Mouse (Mus musculus) MEL (cell line): ENCODE data around the gene Abca7. TPM values are rescaled to one million over a fixed set of nuclear protein-coding genes. Genes with fewer than 3 reads are reported as not detected.

ENCODE experiments used
- DNase-seq: peaks from one replicate; pipeline ENCODE4 v3.0.0; 2011; ENCODE audit warnings: low read depth, low spot score
- H3K27ac ChIP-seq: 2 replicates; pipeline ENCODE4 v1.5.1; 2012; ENCODE audit warnings: low read depth, mild to moderate bottlenecking, control low read depth, low read length, moderate library complexity; ENCODE audit not compliant: control insufficient read depth
- H3K27me3 ChIP-seq, 2 experiments: fragments of 150-350 bp in 1 of 2; sonication (generic) in 1 of 2; 2 replicates each; pipeline ENCODE4 v1.6.1; 2012; ENCODE audit warnings: low read length in 2 of 2, mild to moderate bottlenecking in 2 of 2, improper control_type of control experiment in 1 of 2, moderate library complexity in 1 of 2; ENCODE audit not compliant: insufficient read depth in 2 of 2, control insufficient read depth in 1 of 2
- H3K36me3 ChIP-seq, 2 experiments: 2 replicates each; pipeline ENCODE4 v1.6.1; 2012 to 2014; ENCODE audit warnings: low read length in 2 of 2, improper control_type of control experiment in 1 of 2, inconsistent platforms in 1 of 2, mild to moderate bottlenecking in 1 of 2; ENCODE audit not compliant: insufficient read depth in 2 of 2, control insufficient read depth in 1 of 2
- H3K4me1 ChIP-seq, 2 experiments: fragments of 150-350 bp in 1 of 2; sonication (generic) in 1 of 2; 2 replicates each; pipeline ENCODE4 v1.6.1; 2012; ENCODE audit warnings: low read length in 2 of 2, improper control_type of control experiment in 1 of 2, mild to moderate bottlenecking in 1 of 2; ENCODE audit not compliant: insufficient read depth in 2 of 2, control insufficient read depth in 1 of 2
- H3K4me3 ChIP-seq, 2 experiments: fragments of 150-350 bp in 1 of 2; sonication (generic) in 1 of 2; 2 replicates each; pipeline ENCODE4 v1.5.1; 2012; ENCODE audit warnings: low read depth in 2 of 2, low read length in 2 of 2, mild to moderate bottlenecking in 2 of 2, moderate library complexity in 2 of 2, control low read depth in 1 of 2, improper control_type of control experiment in 1 of 2; ENCODE audit not compliant: control insufficient read depth in 1 of 2, insufficient read depth in 1 of 2
- H3K79me2 ChIP-seq: 2 replicates; pipeline ENCODE4 v1.6.1; 2012; ENCODE audit warnings: mild to moderate bottlenecking, low read length, moderate library complexity; ENCODE audit not compliant: control insufficient read depth, poor library complexity, insufficient read depth
- H3K9ac ChIP-seq: 2 replicates; pipeline ENCODE4 v1.6.1; 2012; ENCODE audit warnings: low read depth, mild to moderate bottlenecking, control low read depth, low read length, moderate library complexity; ENCODE audit not compliant: control insufficient read depth, poor library complexity, severe bottlenecking
- H3K9me3 ChIP-seq: fragments of 150-350 bp; sonication (generic); replicated peaks from 2 replicates; pipeline ENCODE4 v1.6.1; 2012; ENCODE audit warnings: mild to moderate bottlenecking, low read length, improper control_type of control experiment, moderate library complexity; ENCODE audit not compliant: insufficient read depth
- BHLHE40 ChIP-seq: IDR thresholded peaks from 2 replicates; pipeline ENCODE4 v1.6.1; 2012; ENCODE audit warnings: low read depth, mild to moderate bottlenecking, inconsistent platforms, low read length, improper control_type of control experiment, borderline replicate concordance
- CHD1 ChIP-seq: IDR thresholded peaks from 2 replicates; pipeline ENCODE4 v1.6.1; 2012; ENCODE audit warnings: low read depth, mild to moderate bottlenecking, inconsistent platforms, low read length, improper control_type of control experiment
- E2F4 ChIP-seq: IDR thresholded peaks from 2 replicates; pipeline ENCODE4 v1.6.1; 2011; ENCODE audit warnings: low read depth, low read length, improper control_type of control experiment, borderline replicate concordance
- ELF1 ChIP-seq: IDR thresholded peaks from 2 replicates; pipeline ENCODE4 v1.6.1; 2014; ENCODE audit warnings: low read depth, mild to moderate bottlenecking, inconsistent platforms, low read length, improper control_type of control experiment, moderate library complexity
- EP300 ChIP-seq, 2 experiments: IDR thresholded peaks; 2 replicates each; pipeline ENCODE4 v1.6.1; 2011; ENCODE audit warnings: improper control_type of control experiment in 2 of 2, low read length in 2 of 2, low read depth in 1 of 2, mild to moderate bottlenecking in 1 of 2
- ETS1 ChIP-seq: IDR thresholded peaks from 2 replicates; pipeline ENCODE4 v1.6.1; 2012; ENCODE audit warnings: low read depth, mild to moderate bottlenecking, inconsistent platforms, low read length, improper control_type of control experiment, moderate library complexity
- GABPA ChIP-seq: IDR thresholded peaks from 2 replicates; pipeline ENCODE4 v1.6.1; 2012; ENCODE audit warnings: low read depth, mild to moderate bottlenecking, inconsistent platforms, low read length, improper control_type of control experiment, moderate library complexity
- GATA1 ChIP-seq: IDR thresholded peaks from 2 replicates; pipeline ENCODE4 v1.6.1; 2011; ENCODE audit warnings: low read depth, low read length, improper control_type of control experiment
- HCFC1 ChIP-seq: IDR thresholded peaks from 2 replicates; pipeline ENCODE4 v1.6.1; 2012; ENCODE audit warnings: low read depth, mild to moderate bottlenecking, inconsistent platforms, low read length, improper control_type of control experiment, moderate library complexity
- MAFK ChIP-seq: IDR thresholded peaks from 2 replicates; pipeline ENCODE4 v1.6.1; 2011; ENCODE audit warnings: low read depth, mild to moderate bottlenecking, low read length, improper control_type of control experiment, borderline replicate concordance
- MXI1 ChIP-seq: IDR thresholded peaks from 2 replicates; pipeline ENCODE4 v1.6.1; 2011; ENCODE audit warnings: mild to moderate bottlenecking, low read depth, low read length, improper control_type of control experiment
- MYB ChIP-seq: IDR thresholded peaks from 2 replicates; pipeline ENCODE4 v1.6.1; 2011; ENCODE audit warnings: mild to moderate bottlenecking, low read depth, low read length, improper control_type of control experiment
- MYC ChIP-seq: IDR thresholded peaks from 2 replicates; pipeline ENCODE4 v1.6.1; 2011; ENCODE audit warnings: low read depth, mild to moderate bottlenecking, low read length, improper control_type of control experiment, moderate library complexity
- POLR2AphosphoS5 ChIP-seq: IDR thresholded peaks from 2 replicates; pipeline ENCODE4 v1.6.1; 2012; ENCODE audit warnings: low read depth, borderline replicate concordance, mild to moderate bottlenecking, inconsistent platforms, low read length, moderate library complexity, mixed read lengths
- RAD21 ChIP-seq: IDR thresholded peaks from 2 replicates; pipeline ENCODE4 v1.6.1; 2011; ENCODE audit warnings: mild to moderate bottlenecking, low read depth, low read length, improper control_type of control experiment
- RCOR1 ChIP-seq: IDR thresholded peaks from 2 replicates; pipeline ENCODE4 v1.6.1; 2012; ENCODE audit warnings: low read depth, mild to moderate bottlenecking, inconsistent platforms, low read length, improper control_type of control experiment
- SIN3A ChIP-seq: IDR thresholded peaks from 2 replicates; pipeline ENCODE4 v1.6.1; 2012; ENCODE audit warnings: low read length, improper control_type of control experiment, inconsistent platforms
- SMC3 ChIP-seq: IDR thresholded peaks from 2 replicates; pipeline ENCODE4 v1.6.1; 2011; ENCODE audit warnings: low read depth, low read length, improper control_type of control experiment
- TAL1 ChIP-seq: IDR thresholded peaks from 2 replicates; pipeline ENCODE4 v1.6.1; 2012; ENCODE audit warnings: mild to moderate bottlenecking, inconsistent platforms, low read length, moderate library complexity, mixed read lengths
- TBP ChIP-seq: IDR thresholded peaks from 2 replicates; pipeline ENCODE4 v1.8.0; 2011; ENCODE audit warnings: low read depth, low read length, improper control_type of control experiment
- TCF12 ChIP-seq: IDR thresholded peaks from 2 replicates; pipeline ENCODE4 v1.6.1; 2014; ENCODE audit warnings: low read depth, mild to moderate bottlenecking, inconsistent platforms, low read length, improper control_type of control experiment, moderate library complexity
- USF2 ChIP-seq, 2 experiments: IDR thresholded peaks; 2 replicates each; pipeline ENCODE4 v1.6.1; 2011 to 2012; ENCODE audit warnings: improper control_type of control experiment in 2 of 2, low read length in 2 of 2, borderline replicate concordance in 1 of 2, inconsistent platforms in 1 of 2, low read depth in 1 of 2, mild to moderate bottlenecking in 1 of 2; ENCODE audit not compliant: insufficient read depth in 1 of 2
- ZC3H11A ChIP-seq: IDR thresholded peaks from 2 replicates; pipeline ENCODE4 v1.6.1; 2012; ENCODE audit warnings: low read depth, mild to moderate bottlenecking, inconsistent platforms, low read length, improper control_type of control experiment
- ZKSCAN1 ChIP-seq: IDR thresholded peaks from 2 replicates; pipeline ENCODE4 v1.6.1; 2012; ENCODE audit warnings: low read depth, mild to moderate bottlenecking, inconsistent platforms, low read length, improper control_type of control experiment, moderate library complexity
- polyA plus RNA-seq, 2 experiments: library from polyadenylated mRNA; stranded (reverse) in 1 of 2; unstranded in 1 of 2; fragments of >175 nt in 1 of 2; fragments of >200 nt in 1 of 2; gene quantifications; 2 replicates each; pipeline versions ENCODE4 v1.2.1 to v1.2.4; 2012; ENCODE audit warnings: low replicate concordance in 2 of 2, low read depth in 1 of 2; ENCODE audit not compliant: insufficient read length in 2 of 2, insufficient read depth in 1 of 2, missing spikeins in 1 of 2
- total RNA-seq: library from RNA; depleted of rRNA; stranded (reverse); fragments of 300-350 nt; gene quantifications from 2 replicates; pipeline ENCODE4 v1.2.3, GENCODE M21; 2012

The Abca7 gene
- total and polyA plus RNA-seq, 3 experiments, result 7.7 to 16.8 TPM; not detected in 1

DNA sequence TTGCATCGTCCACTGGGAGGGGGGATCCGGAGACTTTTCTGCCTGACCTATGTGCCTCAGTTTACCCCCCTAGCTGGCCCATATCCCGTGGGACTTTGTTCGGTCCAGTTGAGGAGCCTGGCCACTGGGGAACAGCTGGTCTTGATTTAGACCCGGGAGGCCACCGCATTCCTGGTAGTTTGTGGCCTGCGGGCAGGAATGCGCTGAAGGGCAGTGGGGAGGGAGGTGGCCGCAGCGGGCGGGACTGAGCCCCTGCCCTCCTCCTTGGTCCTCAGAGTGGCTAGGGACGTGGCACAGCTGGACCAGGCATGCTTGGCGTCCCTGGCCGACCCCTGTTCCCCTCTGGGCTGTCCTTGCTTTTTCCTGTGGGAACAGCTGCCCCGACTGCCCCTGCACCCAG, 6.4 kb upstream of the Abca7 start:
- Histone ChIP-seq H3K27me3 (no peaks in the 10 kb centered on the region), H3K79me2 (no peaks in the 10 kb centered on the region; the same call in 1 of the 2 replicates), H3K9me3 (no peaks in the 10 kb centered on the region), H3K4me1 (peaks cover 4 to 17% of the 10 kb centered on the region in 2 experiments; a peak in 3 of 4 replicates), H3K4me3 (no peak overlapping the region), H3K27ac (no peak overlapping the region), H3K9ac (no peak overlapping the region), H3K36me3 (peaks cover 0 to 7% of the 10 kb centered on the region in 2 experiments; a peak in 2 of 4 replicates)
- TF ChIP-seq TBP (no peak), SIN3A (no peak), EP300 (IDR thresholded peaks at IDR 0.05; ENCODE audit: low read depth in 1 of 2, low read length in 2 of 2) (no peak), GATA1 (no peak), BHLHE40 (no peak), RCOR1 (no peak), ELF1 (no peak), MYC (no peak), POLR2AphosphoS5 (no peak), ZKSCAN1 (no peak), MXI1 (no peak), SMC3 (no peak), MYB (no peak), TCF12 (no peak)
- DNase-seq, result no peak

DNA sequence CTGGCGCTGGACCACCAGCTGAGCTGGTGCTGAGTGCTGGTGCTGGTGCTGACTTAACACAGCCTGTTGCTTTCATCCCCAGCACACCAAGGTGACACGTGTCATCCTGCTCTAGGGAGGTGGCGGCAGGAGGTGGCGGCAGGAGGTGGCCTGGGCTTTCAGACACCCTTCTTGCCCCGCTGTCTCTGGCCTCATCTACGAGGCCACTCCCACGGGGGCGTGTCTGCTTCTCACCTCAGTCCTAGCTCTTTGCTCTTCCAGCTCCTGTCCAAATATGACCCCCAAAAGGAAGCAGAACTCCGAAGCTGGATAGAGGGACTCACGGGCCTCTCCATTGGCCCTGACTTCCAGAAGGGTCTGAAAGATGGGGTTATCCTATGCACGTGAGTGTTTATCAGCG, 5.2 kb upstream of the Abca7 start:
- Histone ChIP-seq H3K9me3 (no peaks in the 10 kb centered on the region), H3K36me3 (peaks cover 0 to 16% of the 10 kb centered on the region in 2 experiments; a peak in 2 of 4 replicates), H3K4me3 (no peak overlapping the region), H3K4me1 (peaks cover 14 to 30% of the 10 kb centered on the region in 2 experiments), H3K27ac (no peak overlapping the region), H3K27me3 (no peaks in the 10 kb centered on the region), H3K9ac (no peak overlapping the region), H3K79me2 (no peaks in the 10 kb centered on the region; the same call in 1 of the 2 replicates)
- TF ChIP-seq CHD1, result no peak
- no peak for TF ChIP-seq RAD21
- TF ChIP-seq ETS1, result no peak
- no peak for TF ChIP-seq HCFC1
- no peak for TF ChIP-seq EP300 (IDR thresholded peaks at IDR 0.05; ENCODE audit: low read depth in 1 of 2, low read length in 2 of 2)
- no peak for TF ChIP-seq USF2 (IDR thresholded peaks at IDR 0.05; ENCODE audit: borderline replicate concordance in 1 of 2, insufficient read depth in 1 of 2, low read depth in 1 of 2, low read length in 2 of 2)
- no peak for TF ChIP-seq E2F4
- no peak for TF ChIP-seq GATA1
- no peak for TF ChIP-seq TCF12
- no peak for TF ChIP-seq POLR2AphosphoS5
- no peak for TF ChIP-seq MYC
- TF ChIP-seq TAL1, result no peak
- TF ChIP-seq MAFK, result no peak
- TF ChIP-seq ZC3H11A, result no peak
- TF ChIP-seq GABPA, result no peak
- no peak for DNase-seq
